Mouse (Mus musculus): ENCODE measurements around the gene Arhgap10. TPM values are rescaled to one million over a fixed set of nuclear protein-coding genes. Genes with fewer than 3 reads are reported as not detected.

Arhgap10 gene
- polyA plus RNA-seq, 1 experiment from 2014 or later, result 16.0 TPM

GRCm38 (mm10) chr8:77292649-77293048, 225.1 kb downstream of the Arhgap10 start:
- no peaks in the 10 kb centered on the region for H3K27me3 ChIP-seq (ENCODE audit: insufficient read depth, poor library complexity, severe bottlenecking)
- peak overlapping the region; percentile 54 for H3K27ac ChIP-seq
- peaks cover 8% of the 10 kb centered on the region; the same call in 1 of the 2 replicates for H3K9me3 ChIP-seq
- 51% methylated on average over 11 of the region's 11 CpGs for WGBS
- peaks cover 11% of the 10 kb centered on the region; the same call in 1 of the 2 replicates for H3K4me1 ChIP-seq (replicated peaks)
- H3K4me3 ChIP-seq, result no peak overlapping the region; the same call in 1 of the 2 replicates
- peaks cover 17% of the 10 kb centered on the region; the same call in 1 of the 2 replicates for H3K36me3 ChIP-seq
- no peak for DNase-seq (ENCODE audit: low spot score)

DNA sequence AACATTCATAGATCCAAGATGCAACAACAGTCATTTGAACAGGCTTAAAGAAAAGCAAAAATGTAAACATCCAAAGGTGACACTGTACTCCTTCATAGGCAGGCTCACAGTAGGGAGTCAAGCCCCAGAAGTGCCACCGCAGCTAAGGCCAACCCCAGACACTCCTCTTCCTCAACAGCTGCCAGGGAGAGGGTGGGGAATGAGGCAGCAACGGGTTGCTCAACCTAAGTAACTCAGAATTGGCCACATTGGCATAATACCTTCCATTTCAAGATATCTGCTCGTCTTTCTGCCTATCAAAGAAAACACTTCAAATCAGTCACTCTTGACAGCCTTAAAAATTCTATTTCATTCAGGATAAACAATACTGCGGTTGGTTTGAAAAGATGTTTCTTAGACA, 225.6 kb downstream of the Arhgap10 start:
- no peak overlapping the region for H3K27ac ChIP-seq
- peaks cover 13% of the 10 kb centered on the region; the same call in 1 of the 2 replicates for H3K36me3 ChIP-seq
- peaks cover 7% of the 10 kb centered on the region; the same call in 1 of the 2 replicates for H3K9me3 ChIP-seq
- H3K4me3 ChIP-seq, result no peak overlapping the region
- DNase-seq (ENCODE audit: low spot score), result no peak
- peaks cover 11% of the 10 kb centered on the region; the same call in 1 of the 2 replicates for H3K4me1 ChIP-seq (replicated peaks)
- WGBS, result 54% methylated on average over 4 of the region's 4 CpGs
- H3K27me3 ChIP-seq (ENCODE audit: insufficient read depth, poor library complexity, severe bottlenecking), result no peaks in the 10 kb centered on the region

GRCm38 (mm10) chr8:77288492-77288891, 229.3 kb downstream of the Arhgap10 start:
- Histone ChIP-seq H3K27ac (no peak overlapping the region), H3K9me3 (no peaks in the 10 kb centered on the region), H3K36me3 (no peaks in the 10 kb centered on the region), H3K4me1 (replicated peaks) (peaks cover 15% of the 10 kb centered on the region; the same call in 1 of the 2 replicates), H3K27me3 (ENCODE audit: insufficient read depth, poor library complexity, severe bottlenecking) (no peaks in the 10 kb centered on the region), H3K4me3 (no peak overlapping the region)
- WGBS, result 95% methylated on average over 12 of the region's 12 CpGs
- DNase-seq (ENCODE audit: low spot score), result no peak

DNA sequence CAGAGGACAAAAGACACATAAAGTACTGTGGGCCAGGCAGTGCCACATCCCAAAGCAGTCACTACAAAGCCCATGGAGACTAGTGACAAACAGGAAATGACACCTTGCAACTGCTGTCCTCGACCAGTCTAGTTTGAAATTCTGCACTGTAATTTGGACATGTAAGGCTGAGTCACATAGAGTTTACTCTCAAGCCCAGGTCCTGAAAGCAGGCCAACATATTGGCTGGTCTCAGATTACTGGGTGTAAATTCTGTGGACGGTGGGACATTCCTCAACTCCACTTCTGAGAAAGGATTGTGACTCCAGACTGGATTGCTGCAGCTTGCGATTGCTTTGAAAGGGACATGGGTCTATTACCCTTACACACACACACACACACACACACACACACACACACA, 229.7 kb downstream of the Arhgap10 start:
- Histone ChIP-seq H3K36me3 (no peaks in the 10 kb centered on the region), H3K27me3 (ENCODE audit: insufficient read depth, poor library complexity, severe bottlenecking) (no peaks in the 10 kb centered on the region), H3K9me3 (no peaks in the 10 kb centered on the region), H3K4me3 (no peak overlapping the region), H3K27ac (no peak overlapping the region), H3K4me1 (replicated peaks) (peaks cover 17% of the 10 kb centered on the region; the same call in 1 of the 2 replicates)
- 81% methylated on average over 3 of the region's 3 CpGs for WGBS
- DNase-seq (ENCODE audit: low spot score), result no peak

- H3K4me1 ChIP-seq (replicated peaks), result peaks cover 11% of the 10 kb centered on the region
- 92% methylated on average over 3 of the region's 3 CpGs for WGBS
- no peaks in the 10 kb centered on the region for H3K27me3 ChIP-seq (ENCODE audit: insufficient read depth, poor library complexity, severe bottlenecking)
- no peak overlapping the region for H3K4me3 ChIP-seq
- H3K27ac ChIP-seq, result no peak overlapping the region
- H3K36me3 ChIP-seq, result no peaks in the 10 kb centered on the region
- H3K9me3 ChIP-seq, result no peaks in the 10 kb centered on the region
- no peak for DNase-seq (ENCODE audit: low spot score)
Measured at GRCm38 (mm10) chr8:77284473-77284872, 233.3 kb downstream of the Arhgap10 start.

DNA sequence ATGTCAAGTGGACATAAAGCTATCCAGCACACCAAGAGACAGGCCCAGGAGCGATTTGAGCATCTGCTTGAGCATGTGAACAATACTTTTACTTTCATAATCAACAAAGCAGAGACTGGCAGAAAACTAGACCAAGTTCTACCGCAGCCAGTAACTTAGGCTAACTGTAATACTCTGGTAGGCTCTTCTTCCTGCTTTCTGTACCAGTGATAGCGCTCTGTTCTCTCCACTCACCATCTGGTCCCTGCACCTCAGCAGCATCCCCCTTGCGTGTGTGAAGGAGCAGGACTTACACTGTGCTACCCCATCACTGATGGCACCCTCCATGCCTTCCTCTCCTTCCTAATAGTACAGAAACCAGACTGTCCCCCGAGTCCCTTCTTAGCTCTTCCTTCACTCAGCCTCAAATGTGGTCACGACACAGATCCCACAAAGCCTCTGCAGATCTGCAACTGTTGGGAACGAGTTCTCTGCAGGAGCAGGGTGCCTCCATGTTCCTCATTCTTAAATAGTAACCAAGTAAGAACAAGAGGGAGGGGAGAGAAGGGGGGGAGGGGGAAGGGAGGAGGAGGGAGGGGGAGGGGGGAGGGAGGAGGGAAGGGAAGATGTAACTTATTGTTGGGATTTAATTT, 235.0 kb downstream of the Arhgap10 start:
- WGBS, result 85% methylated on average over 7 of the region's 7 CpGs
- DNase-seq (ENCODE audit: low spot score), result no peak
- H3K27me3 ChIP-seq (ENCODE audit: insufficient read depth, poor library complexity, severe bottlenecking), result no peaks in the 10 kb centered on the region

DNA sequence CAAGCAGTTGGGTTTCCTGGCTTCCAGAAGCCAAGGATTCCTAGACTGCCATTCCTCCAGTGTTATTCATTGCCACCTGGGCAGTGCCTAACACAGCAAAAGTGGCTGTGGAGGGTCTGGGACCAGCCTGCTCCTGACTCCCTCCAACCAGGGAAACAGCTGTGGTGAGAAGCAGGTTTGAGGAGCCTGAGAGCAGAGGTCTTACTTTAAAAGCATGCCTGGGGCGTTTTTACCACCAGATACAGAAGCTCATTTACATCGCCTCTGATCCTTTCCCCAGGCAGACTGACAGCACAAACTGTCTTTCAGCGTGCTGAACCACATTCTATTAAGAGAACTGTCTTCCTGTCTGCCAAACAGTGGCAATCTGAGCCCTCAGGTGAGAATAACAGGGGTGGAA, 237.8 kb downstream of the Arhgap10 start:
- Histone ChIP-seq H3K9me3 (no peaks in the 10 kb centered on the region), H3K27me3 (ENCODE audit: insufficient read depth, poor library complexity, severe bottlenecking) (no peaks in the 10 kb centered on the region), H3K4me3 (no peak overlapping the region), H3K27ac (no peak overlapping the region), H3K4me1 (replicated peaks) (peaks cover 11% of the 10 kb centered on the region), H3K36me3 (no peaks in the 10 kb centered on the region)
- DNase-seq (ENCODE audit: low spot score), result no peak
- WGBS, result 61% methylated on average over 3 of the region's 3 CpGs

More for the DNA sequence above, 235.0 kb downstream of the Arhgap10 start:
- no peaks in the 10 kb centered on the region for H3K36me3 ChIP-seq
- H3K27ac ChIP-seq, result 0 out of 2 replicates have a peak overlapping the region, but pooled peaks have one; percentile 23
- H3K4me1 ChIP-seq (replicated peaks), result peaks cover 11% of the 10 kb centered on the region
- no peaks in the 10 kb centered on the region for H3K9me3 ChIP-seq
- no peak overlapping the region for H3K4me3 ChIP-seq

GRCm38 (mm10) chr8:77278246-77278645, 239.5 kb downstream of the Arhgap10 start:
- no peak for DNase-seq (ENCODE audit: low spot score)
- no peaks in the 10 kb centered on the region for H3K27me3 ChIP-seq (ENCODE audit: insufficient read depth, poor library complexity, severe bottlenecking)
- WGBS, result 94% methylated on average over 4 of the region's 4 CpGs

DNA sequence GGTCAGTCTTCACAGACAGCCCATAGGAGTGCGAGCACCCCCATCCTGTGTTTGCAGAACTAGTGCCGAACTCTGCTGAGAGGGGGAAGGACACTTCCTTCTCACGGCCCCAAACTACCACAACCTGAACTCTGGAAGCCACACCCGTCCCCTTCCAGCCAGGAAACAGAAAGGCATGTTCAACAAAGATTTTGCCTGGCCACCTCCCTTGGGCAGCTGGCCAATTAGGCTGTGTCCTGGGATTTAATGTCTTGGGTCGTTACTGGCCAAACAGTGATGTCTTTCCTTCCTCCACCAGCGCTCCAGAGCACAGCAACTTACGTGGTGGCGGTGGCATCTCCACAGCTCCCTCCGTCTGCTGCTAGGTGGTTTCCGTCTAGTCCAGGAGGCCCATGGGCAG, 240.9 kb downstream of the Arhgap10 start:
- no peak overlapping the region for H3K4me3 ChIP-seq
- 92% methylated on average over 10 of the region's 10 CpGs for WGBS
- no peaks in the 10 kb centered on the region for H3K27me3 ChIP-seq (ENCODE audit: insufficient read depth, poor library complexity, severe bottlenecking)
- DNase-seq (ENCODE audit: low spot score), result no peak
- no peaks in the 10 kb centered on the region for H3K4me1 ChIP-seq (replicated peaks)
- H3K36me3 ChIP-seq, result no peaks in the 10 kb centered on the region
- H3K27ac ChIP-seq, result no peak overlapping the region
- no peaks in the 10 kb centered on the region for H3K9me3 ChIP-seq

More at GRCm38 (mm10) chr8:77278246-77278645, 239.5 kb downstream of the Arhgap10 start:
- H3K4me1 ChIP-seq (replicated peaks), result peaks cover 5% of the 10 kb centered on the region
- H3K36me3 ChIP-seq, result no peaks in the 10 kb centered on the region
- H3K27ac ChIP-seq, result no peak overlapping the region
- H3K4me3 ChIP-seq, result no peak overlapping the region
- H3K9me3 ChIP-seq, result no peaks in the 10 kb centered on the region

DNA sequence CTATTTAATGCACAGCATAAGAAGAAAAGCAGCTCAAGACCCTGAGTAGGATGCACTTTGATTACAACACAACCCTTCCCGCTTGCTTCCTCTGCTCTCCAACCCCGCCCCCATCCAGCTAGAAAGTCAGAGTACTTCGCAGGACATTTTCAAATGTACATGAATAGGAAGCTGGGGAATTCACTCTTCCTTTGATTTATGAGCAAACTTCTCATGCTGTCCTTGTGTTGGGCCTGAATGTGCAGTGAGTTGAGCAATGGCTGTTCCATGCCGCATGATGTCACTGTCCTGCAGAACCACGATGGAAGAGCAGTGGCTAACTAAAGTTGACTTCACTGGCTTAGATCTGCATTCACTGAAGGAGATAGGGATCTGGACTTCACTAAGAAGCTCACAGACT, 242.2 kb downstream of the Arhgap10 start:
- H3K36me3 ChIP-seq, result no peaks in the 10 kb centered on the region
- H3K9me3 ChIP-seq, result peaks cover under 1% of the 10 kb centered on the region; the same call in 1 of the 2 replicates
- H3K27ac ChIP-seq, result no peak overlapping the region
- H3K4me1 ChIP-seq (replicated peaks), result no peaks in the 10 kb centered on the region
- H3K27me3 ChIP-seq (ENCODE audit: insufficient read depth, poor library complexity, severe bottlenecking), result no peaks in the 10 kb centered on the region
- no peak for DNase-seq (ENCODE audit: low spot score)
- no peak overlapping the region for H3K4me3 ChIP-seq
- WGBS, result 93% methylated on average over 5 of the region's 5 CpGs

DNA sequence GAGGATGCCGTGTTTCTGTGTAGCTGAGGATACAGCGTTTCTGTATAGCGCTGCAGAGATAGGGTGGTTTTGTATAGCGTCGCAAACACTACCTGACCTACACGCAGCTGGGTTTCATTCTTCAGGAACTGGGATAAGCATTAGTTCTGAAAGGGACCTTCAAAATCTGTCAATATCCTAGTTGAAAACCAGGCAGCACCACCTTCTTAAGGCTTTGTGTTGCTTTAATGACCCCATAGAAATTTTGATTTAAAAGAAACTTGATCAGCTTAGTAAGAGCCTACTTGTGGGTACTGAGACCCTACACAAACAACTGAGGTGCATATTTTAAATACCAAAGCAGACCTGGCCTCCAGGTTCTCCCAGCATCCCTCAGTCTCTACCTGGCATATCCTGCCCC, 245.6 kb downstream of the Arhgap10 start:
- Histone ChIP-seq H3K27me3 (ENCODE audit: insufficient read depth, poor library complexity, severe bottlenecking) (no peaks in the 10 kb centered on the region), H3K9me3 (peaks cover 14% of the 10 kb centered on the region), H3K4me1 (replicated peaks) (no peaks in the 10 kb centered on the region; the same call in 1 of the 2 replicates), H3K27ac (no peak overlapping the region), H3K36me3 (peaks cover 11% of the 10 kb centered on the region; the same call in 1 of the 2 replicates), H3K4me3 (no peak overlapping the region)
- WGBS, result 86% methylated on average over 6 of the region's 6 CpGs
- DNase-seq (ENCODE audit: low spot score), result no peak

GRCm38 (mm10) chr8:77267941-77268405, 249.8 kb downstream of the Arhgap10 start:
- DNase-seq (ENCODE audit: low spot score), result no peak
- 81% methylated on average over 1 of the region's 1 CpGs for WGBS

GRCm38 (mm10) chr8:77262216-77263009, 255.3 kb downstream of the Arhgap10 start:
- Histone ChIP-seq H3K27me3 (ENCODE audit: insufficient read depth, poor library complexity, severe bottlenecking) (no peaks in the 10 kb centered on the region), H3K9me3 (no peaks in the 10 kb centered on the region), H3K4me1 (replicated peaks) (no peaks in the 10 kb centered on the region), H3K27ac (no peak overlapping the region), H3K36me3 (0 out of 2 replicates have a peak, but pooled peaks cover 14% of the 10 kb centered on the region), H3K4me3 (no peak overlapping the region)
- DNase-seq (ENCODE audit: low spot score), result no peak
- 90% methylated on average over 12 of the region's 12 CpGs for WGBS

More at GRCm38 (mm10) chr8:77267941-77268405, 249.8 kb downstream of the Arhgap10 start:
- peaks cover 11% of the 10 kb centered on the region; the same call in 1 of the 2 replicates for H3K36me3 ChIP-seq
- no peak overlapping the region for H3K27ac ChIP-seq
- H3K4me1 ChIP-seq (replicated peaks), result no peaks in the 10 kb centered on the region; the same call in 1 of the 2 replicates
- H3K27me3 ChIP-seq (ENCODE audit: insufficient read depth, poor library complexity, severe bottlenecking), result no peaks in the 10 kb centered on the region
- H3K9me3 ChIP-seq, result peaks cover 14% of the 10 kb centered on the region
- no peak overlapping the region for H3K4me3 ChIP-seq

Measured in hindbrain, embryonic 10.5 days (tissue).